Mouse (Mus musculus) mouse embryonic stem cell (cell line): ENCODE measurements around the gene Dscam.

Experiments
- in situ Hi-C, 2 experiments: fragments of 300-500 bp; cut with MboI; formaldehyde crosslinking; loops; 1 replicate in 1 of 2; 3 replicates in 1 of 2; pipeline ENCODE4 v1.14.3; 2019 to 2020; ENCODE audit warnings: low sequenced_read_pairs in 2 of 2, low pct_unique_long_range_greater_than_20kb in 1 of 2, mixed read lengths in 1 of 2; ENCODE audit not compliant: unreplicated experiment in 1 of 2

The Dscam gene

DNA sequence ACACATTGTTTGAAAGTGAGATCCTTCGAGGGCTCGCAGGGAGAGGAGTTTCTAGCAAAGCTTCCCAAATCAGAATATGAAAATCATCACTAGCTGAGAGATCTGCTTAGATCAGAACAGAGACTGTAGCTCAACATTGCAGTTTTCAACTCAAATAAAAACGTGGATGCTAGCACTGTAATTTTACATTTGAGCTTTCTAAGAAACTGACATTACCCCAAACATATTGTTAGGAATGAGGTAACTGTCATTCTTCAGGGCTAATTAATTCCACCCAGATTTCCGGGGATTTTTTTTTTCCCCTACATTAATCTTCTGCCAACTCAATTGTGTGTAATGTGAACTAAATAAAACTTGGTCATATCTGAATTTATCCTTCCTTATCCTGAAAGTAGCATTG is 110.3 kb downstream of the Dscam start:
- in situ Hi-C loops: no loop called here

DNA sequence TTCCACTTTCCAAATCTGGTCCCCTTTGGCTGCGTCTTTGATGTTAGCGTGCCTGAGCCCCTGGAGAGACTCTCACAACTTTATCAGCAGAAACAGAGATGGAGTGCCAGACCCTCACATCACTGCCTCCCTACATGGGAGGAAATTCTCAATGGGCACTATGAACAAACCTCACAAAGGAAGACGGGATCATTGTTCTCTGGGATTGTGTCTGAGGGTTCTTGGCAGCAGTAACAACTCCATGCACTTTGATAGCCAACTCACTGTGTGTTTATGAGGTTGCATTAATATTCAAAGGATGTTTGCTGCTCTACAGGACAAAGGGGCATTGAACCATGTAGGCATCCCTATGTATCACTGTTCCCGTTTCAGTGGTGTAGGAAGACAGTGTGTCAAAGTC is 135.3 kb downstream of the Dscam start:
- in situ Hi-C loops: no loop called here

DNA sequence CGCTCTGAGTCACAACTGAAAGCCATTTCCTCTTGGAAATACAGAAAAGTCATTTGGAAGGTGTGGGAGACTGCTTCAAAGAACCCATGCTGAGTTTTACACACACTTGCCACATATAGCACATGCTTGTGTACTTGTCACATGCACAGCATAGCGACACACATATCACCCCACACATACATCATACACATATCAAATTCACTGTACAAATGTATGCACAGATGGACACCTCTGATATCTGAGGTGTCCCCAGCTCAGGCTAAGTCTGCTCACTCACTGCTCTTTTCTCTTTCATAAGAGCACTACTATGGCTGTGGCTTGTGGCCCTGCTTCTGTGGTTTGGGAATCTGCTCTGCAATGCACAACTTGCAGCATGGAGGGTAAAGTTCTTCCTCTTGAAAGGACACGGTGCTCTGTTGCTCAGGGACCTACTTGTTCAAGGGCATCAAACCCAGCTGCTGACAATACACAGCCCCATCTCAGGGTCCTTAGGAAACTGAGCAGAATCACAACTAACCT is 137.0 kb downstream of the Dscam start:
- in situ Hi-C loops: no loop called here

DNA sequence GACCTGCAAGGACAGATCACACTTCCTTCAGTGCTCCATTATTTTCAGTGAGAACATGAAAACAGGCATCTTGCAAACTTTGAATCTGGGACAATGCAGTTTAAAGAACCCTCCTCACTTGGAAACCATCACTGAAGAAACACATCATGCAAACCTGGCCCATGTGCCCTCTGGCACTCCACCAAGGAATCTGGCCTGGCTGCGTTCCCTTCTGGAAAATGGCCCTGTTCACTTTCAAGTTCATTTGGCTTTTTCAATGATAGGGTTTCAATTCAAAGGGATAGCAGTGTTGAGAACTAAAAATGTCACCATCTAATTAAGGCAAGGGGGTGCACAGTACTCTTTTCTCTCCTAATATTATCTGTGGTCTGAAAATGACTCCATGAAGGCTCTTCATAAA is 142.9 kb downstream of the Dscam start:
- in situ Hi-C loops: no loop called here

DNA sequence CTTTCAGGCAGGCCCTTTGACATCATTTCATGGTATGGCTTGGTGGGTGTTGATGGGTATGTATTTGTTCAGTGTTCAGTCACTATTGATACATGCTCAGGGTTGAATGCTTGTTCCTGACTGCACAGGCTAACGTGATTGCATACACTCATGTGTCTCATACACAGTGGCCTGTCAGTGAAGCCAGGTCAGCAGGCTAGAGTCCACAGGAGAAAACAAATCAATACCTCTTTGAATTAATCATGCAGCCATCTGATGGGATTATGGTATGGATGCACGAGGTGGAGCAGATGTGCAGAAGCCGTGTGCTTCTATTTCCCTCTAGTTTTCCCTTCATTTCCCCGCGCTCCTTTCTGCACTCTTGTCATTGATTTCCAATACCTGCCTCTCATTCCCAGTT is 143.7 kb downstream of the Dscam start:
- in situ Hi-C loops: no loop called here

DNA sequence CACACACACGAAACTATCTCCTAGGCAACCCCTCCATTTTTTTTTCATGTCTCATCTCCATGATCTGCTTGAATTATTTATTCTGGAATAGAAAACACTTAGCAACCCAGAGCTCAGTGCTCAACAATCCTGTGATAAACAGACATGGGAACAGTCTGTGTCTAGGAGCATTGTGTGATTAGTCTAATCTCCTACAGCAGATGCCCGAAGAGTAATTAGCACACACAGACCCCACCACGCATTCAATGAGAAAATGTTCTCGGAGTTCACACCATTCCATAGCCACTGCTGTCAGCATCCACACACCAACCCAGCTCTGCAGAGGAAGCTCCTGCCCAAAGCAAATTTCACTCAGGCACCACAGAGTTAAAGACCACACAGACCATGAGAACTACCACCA is 146.1 kb downstream of the Dscam start:
- in situ Hi-C loops: no loop called here

DNA sequence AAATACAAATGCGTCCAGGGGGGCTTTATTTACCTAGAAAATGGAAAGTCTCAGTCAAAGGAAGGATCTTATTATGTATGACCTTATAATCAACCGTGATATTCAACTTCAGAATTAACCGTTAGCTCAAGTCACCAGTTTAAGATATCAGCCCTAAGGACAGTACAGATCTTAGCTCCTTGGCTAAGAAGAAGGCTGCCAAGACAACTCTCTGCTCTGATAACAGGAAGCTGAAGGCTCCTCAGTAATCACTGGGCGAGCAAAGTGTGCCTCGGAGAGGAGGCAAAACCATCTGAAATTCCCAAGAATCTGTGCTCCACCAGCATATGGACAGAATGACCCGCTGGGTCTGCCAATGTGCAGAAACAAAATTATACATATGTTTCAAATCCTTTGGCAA is 149.1 kb downstream of the Dscam start:
- in situ Hi-C loops: no loop called here

DNA sequence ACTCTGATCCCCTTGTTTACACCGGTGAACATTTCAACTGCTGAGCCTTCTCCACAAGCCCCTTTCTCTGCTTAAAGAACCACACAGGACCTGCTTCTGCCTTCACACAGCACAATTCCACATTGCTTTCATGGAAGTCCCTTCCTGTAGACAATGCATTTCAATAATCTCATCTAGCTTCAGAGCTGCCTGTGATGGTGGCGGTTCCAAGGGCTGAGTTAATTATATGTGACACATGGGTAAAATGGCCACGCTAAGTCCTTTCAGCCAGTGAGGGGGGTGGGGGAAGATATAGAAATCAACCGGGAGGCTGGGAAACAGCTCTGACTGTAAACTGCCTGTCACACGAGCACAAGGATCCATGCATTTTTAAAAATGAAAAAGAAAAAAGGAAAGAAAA is 152.2 kb downstream of the Dscam start:
- in situ Hi-C loops: no loop called here

DNA sequence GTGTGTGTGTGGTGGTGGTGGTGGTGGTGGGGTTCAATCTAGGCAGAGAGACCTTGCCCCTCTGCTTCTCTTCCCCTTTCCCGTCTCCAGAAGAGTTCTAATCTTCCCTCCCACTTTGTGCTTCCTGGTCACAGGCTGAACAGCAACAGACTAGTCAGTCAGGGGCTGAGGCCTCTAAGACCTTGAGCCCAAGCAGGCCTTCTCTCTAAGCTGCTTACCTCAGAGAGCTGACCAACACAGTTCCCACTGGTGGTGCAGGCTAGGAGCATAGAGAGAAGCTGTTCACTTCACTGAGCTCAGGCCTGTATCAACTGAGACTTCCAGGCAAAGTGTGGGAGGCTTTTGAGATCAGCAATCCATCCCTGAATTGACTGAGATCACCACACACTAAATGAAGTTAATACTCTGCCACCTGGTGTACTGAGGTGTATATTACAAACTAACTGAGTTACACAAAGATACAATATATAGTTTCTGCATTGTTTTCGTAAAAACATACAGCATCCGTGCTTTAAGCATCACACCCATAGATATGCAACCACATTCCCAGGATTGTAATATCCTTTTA is 153.3 kb downstream of the Dscam start:
- in situ Hi-C loops: no loop called here

DNA sequence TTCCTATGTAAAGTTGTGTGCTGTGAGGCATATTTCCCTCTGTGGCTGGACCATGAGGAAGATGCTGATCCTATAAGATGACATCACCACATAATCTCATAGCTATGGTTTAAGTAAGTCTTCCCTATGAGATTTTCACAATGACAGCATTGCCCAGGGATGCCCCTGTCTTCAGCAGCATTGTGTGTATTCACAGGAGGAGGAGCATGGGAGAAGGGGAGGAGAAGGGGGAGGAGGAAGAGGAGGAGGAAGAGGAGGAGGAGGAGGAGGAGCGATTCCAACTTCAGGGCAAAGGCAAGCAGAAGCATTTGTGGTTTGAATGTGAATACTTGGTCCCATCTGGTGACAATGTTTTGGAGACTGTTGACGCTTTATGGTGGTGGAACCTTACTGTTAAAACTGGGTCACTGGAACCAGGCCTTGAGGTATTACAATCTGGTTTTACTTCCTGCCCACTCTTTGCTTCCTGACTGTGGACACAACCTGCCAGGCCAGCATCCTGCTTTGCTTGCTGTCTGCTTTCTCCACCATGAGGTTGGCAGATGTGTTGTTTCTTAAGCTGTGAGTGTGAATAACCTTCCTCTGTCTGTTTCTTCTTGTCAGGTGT is 154.2 kb downstream of the Dscam start:
- in situ Hi-C loops: no loop called here

DNA sequence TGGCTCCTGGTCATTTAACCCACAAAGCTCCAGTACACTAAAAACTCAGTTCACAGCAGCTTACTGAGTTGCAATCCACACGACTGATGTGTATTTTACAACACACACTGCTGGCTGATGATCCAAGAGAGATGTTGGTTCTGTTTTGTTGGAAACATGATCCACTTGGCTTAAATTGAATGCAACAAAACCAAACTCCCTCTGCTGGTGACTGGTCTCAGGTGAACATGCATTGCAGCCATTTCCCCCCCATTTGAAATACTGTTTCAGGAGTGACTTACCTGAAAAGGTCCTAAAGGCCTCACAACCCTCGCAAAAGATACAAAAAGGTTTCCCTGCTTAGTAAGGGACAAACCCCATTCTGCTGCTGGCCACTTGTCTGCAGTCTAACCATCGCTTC is 156.2 kb downstream of the Dscam start:
- in situ Hi-C loops: no loop called here

DNA sequence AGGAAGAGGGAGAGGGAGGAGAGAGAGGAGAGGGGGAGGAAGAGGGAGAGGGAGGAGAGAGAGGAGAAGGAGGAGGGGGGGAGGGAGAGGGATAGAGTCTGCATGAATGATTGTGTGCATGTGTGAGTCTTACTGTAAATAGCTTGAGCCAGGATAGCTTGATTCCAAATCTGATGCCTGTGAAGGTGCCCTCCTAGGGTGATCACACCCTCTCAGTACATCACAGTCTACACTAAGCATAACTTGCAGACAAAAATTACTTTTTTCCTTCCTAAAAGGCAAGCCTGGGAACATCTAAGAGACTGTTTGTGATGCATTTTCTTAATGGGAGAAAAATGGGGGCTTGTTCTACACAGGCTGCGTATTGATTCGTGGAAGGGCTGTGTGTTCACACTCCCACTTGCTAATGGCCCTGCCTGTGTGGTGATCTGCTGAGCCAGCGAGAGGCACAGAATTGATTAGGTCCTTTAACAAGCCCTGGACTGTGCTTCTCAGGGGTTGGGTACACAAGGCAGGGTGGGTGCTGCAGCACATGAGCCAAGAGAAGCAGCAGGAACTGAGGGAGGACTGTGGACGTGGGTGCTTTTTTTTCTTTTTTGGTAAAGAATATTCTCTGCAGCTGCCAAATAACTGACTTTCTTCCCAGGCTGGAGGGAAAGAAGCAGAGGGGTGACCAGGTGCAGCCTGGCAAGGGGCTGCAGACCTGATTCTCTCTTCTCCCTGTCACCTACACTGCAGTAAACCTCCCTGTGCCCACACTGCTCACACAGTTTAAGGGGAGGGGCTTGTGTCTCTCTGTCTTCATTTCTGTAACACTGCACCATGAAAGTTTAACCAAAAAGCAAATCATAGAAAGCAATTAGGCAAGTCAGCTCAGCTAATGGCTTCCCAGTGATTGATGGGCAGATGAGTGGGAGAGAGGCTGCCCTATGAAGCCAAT is 161.2 kb downstream of the Dscam start:
- in situ Hi-C loops: no loop called here

DNA sequence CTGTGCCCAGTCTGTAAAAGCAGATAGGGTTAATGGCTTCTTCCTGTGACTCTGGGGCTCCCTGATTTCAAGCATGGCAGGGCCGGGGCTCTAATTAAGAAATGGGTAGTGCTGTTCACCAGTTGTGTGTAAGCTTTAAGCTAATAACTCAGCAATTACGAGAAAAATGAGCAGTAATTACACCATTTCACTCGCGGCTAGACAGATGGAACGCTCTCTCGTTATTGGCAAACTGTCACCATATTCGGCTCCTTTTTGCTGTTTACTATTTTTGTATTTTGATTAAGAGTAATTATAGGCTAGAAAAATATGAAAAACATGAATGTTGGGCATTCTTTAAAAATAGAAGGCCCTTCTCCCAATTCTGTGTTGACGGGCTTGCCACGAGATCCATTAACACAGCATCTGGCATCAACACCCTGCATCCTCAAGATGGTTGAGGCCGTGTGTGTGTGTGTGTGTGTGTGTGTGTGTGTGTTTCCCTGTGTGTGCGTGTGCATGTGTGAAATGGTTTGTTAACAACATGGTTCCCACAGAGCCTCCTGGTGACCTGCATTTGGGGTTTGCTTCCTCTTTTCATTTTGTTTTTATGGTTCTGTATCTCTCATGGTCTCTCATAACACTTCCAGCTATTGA is 162.5 kb downstream of the Dscam start:
- in situ Hi-C loops: no loop called here

DNA sequence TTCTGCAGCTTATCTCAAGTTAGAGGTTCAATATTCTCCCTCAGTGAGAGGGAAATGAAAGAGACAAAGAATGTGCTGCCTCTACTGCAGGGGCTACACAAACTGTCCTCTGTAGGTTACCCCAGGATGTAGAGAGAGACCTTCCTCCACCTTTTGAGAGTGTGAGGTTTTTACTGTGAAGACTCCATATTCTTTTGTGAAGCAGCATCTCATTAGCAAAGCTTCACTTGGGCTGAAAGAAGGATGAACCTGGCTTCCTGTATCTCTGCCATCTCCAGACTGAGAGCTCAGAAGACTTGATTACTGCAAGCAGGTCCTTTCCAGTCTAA is 163.7 kb downstream of the Dscam start:
- in situ Hi-C loops: no loop called here

DNA sequence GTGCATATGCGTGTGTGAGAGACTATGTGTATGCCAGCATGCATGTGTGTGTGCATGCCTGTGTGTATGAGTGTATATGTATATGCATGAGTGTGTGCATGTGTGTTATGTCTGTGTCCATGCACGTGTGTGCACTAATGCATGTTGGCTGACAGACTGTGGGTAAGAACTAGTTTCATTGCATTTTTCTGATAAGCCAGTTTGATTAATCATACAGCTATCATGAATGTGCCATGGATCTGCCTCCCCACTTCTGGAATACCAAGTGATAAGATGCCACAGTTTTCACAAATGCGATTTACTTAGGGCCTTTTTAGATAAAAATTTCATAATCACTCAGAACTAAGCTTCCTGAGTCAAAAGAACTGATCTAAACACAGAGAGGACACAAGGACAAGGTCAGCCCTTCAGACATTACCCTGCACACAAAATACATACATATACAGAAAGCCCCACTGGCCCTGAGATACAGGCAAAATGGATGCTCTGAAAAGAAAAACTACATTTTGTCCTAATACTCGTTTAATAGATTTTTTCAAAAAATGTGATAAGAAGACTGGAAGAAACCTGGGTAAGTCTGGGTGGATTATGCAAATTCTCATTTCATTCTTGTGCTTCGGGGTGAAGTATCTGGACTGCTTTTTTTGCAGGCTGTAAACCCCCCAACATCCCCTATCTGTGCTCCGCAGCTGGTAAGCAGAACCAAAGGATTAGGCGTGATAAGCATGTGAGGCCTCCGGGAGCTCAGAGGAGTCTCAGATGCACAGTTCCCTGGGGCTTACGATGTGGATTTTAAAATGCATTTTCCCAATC is 164.3 kb downstream of the Dscam start:
- in situ Hi-C loops: no loop called here

DNA sequence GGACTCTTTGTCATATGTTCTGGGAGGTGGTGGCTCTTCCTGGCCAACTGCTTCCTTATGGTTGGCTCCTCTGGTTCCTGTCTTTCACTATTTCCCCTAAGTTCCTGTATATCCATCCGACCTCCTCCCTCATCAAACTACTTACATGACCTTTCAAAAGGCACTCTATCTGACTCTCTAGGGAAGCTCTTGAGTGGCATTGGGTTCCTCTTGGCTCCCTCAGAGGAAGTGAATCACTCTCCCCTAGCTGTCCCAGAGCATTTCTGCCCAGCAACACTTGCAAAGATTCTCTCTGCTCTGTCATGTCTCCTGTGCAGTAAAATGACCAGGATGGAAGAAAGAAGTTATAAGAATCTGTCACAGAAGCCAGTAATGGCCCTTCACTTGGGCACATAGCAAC is 166.6 kb downstream of the Dscam start:
- in situ Hi-C loops: no loop called here

DNA sequence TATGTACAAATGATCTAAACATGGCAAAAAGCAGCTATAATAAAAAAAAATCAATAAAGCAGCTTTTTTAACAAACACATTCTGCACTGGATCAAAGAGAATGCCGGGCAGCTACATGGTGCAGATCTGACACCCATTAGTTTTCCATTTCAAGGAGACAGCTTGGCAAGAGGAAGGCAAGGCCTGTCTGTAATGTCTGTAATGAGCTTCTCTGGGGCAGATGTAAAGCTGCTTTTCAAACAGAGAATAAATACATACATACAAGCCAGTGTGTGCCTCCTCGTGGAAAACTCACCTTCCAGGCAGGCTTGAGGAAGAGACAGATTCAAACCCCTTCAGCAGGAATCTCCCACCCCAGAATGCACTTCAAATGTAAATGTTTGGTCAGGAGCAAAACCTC is 167.7 kb downstream of the Dscam start:
- in situ Hi-C loops: no loop called here

DNA sequence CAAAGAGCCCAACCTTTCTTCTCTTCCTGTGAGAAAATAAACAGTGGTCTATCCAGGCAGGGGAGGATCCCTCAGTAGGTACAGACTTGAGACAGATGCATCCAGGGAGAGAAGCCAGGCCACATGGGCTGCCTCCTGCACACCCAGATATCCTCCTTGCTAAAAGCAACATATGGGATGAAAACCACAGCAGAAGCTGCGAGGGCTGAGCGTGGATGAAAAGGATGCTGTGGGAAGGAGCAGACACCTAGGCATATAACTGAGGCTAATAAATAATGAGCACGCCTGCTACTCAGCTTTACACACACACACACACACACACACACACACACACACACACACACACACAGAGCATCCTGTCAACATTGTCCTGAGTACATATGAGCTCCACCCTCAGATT is 168.4 kb downstream of the Dscam start:
- in situ Hi-C loops: no loop called here

DNA sequence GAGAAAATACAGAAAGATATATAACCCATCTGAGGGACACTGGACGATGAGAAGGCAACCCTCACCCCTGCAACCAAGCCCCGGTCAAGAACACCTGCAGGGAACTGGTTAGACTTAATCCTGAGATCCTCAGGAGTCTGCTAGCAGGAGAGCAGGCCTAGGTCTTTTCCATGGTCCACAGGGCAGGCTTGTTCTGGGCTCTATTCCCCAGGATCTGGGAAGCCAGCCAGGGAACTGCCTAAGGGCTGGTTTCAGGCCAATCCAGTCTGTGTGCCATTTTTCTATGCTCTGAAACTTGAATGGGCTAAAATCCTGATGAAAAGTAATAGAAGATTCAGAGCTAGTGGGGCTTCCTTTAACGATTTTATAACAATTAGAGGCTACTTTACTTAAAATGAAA is 173.7 kb downstream of the Dscam start:
- in situ Hi-C loops: no loop called here
